32 mouse cellular contexts compared by ENCODE assay signal in genomic region chr7:24896269-24896668, GRCm38 (mm10). TPM values are rescaled to one million over a fixed set of nuclear protein-coding genes. Genes with fewer than 3 reads are reported as not detected.
"Had no signal": no experiment of that assay in that cellular context is flagged by ENCODE, and none has a peak within 500 bp of the region (broad histone marks: within the 10 kb centered on the region; RNA-seq: fewer than 3 reads in every experiment).

No protein-coding gene starts in this region.

- H3K4me3 ChIP-seq: kidney, embryonic 15.5 days; left cerebral cortex, adult 2 months; lung, embryonic 15.5 days had no signal

- H3K9ac ChIP-seq: kidney, embryonic 15.5 days; liver, embryonic 14.5 days; lung, embryonic 15.5 days had no signal

- H3K4me2 ChIP-seq: kidney, embryonic 15.5 days; liver, embryonic 11.5 days; lung, embryonic 15.5 days; midbrain, embryonic 11.5 days had no signal

- DNase-seq: kidney, adult 11 months; kidney, adult 8-10 months; kidney, postnatal 10 days; kidney, postnatal 36 days; layer of hippocampus, postnatal 36 days; lung, adult 18-20 months; lung, postnatal 10 days; lung, postnatal 36 days; midbrain, embryonic 14.5 days; right cerebral cortex, adult 18-20 months; right cerebral cortex, postnatal 14 days; right cerebral cortex, postnatal 4 days; thymus, adult 18-20 months; thymus, postnatal 36 days had no signal

- H3K27me3 ChIP-seq: kidney, embryonic 15.5 days; lung, embryonic 15.5 days had no signal

- H3K27ac ChIP-seq: kidney, embryonic 15.5 days; left cerebral cortex, adult 2 months; liver, embryonic 14.5 days; lung, embryonic 15.5 days had no signal

- H3K4me1 ChIP-seq: lung, embryonic 15.5 days had no signal

- H3K9me3 ChIP-seq: kidney, embryonic 15.5 days; lung, embryonic 15.5 days had no signal

RNA-seq across cellular contexts. Expression of gene Cd79a, which starts 0.9 kb away (rescaled TPM):
- total RNA-seq: layer of hippocampus, postnatal 10 days had no signal
- polyA plus RNA-seq: liver, embryonic 11.5 days had no signal

RNA-seq across cellular contexts. Expression of gene Dmrtc2, which starts 26.4 kb away (rescaled TPM):
- total RNA-seq: layer of hippocampus, adult 8-10 months; layer of hippocampus, postnatal 36 days; left cerebral cortex, adult 2 months; left cerebral cortex, postnatal 10 days; left cerebral cortex, postnatal 36 days; megakaryocyte-erythroid progenitor cell, adult 5-6 weeks had no signal
- polyA plus RNA-seq: kidney, embryonic 15.5 days; limb, embryonic 11.5 days; liver, embryonic 11.5 days; liver, embryonic 14.5 days; lung, embryonic 15.5 days; midbrain, embryonic 11.5 days; midbrain, embryonic 14.5 days; neural tube, embryonic 11.5 days; neural tube, embryonic 14.5 days; stomach, embryonic 16.5 days; urinary bladder, adult 2 months had no signal

RNA-seq across cellular contexts. Expression of gene Lypd4, which starts 26.5 kb away (rescaled TPM):
- total RNA-seq: layer of hippocampus, adult 8-10 months; layer of hippocampus, postnatal 10 days; layer of hippocampus, postnatal 36 days; left cerebral cortex, adult 2 months; left cerebral cortex, postnatal 10 days; left cerebral cortex, postnatal 36 days; megakaryocyte-erythroid progenitor cell, adult 5-6 weeks; midbrain, postnatal 0 days had no signal
- polyA plus RNA-seq: kidney, embryonic 15.5 days; limb, embryonic 11.5 days; limb, embryonic 14.5 days; liver, embryonic 11.5 days; liver, embryonic 14.5 days; lung, embryonic 15.5 days; midbrain, embryonic 11.5 days; midbrain, embryonic 14.5 days; neural tube, embryonic 11.5 days; neural tube, embryonic 14.5 days; stomach, embryonic 16.5 days; urinary bladder, adult 2 months had no signal
